Mouse (Mus musculus): ENCODE measurements around the gene Meox1.

- TF ChIP-seq CTCF (IDR thresholded peaks at IDR 0.05; ENCODE audit: low read depth) = no peak
- TF ChIP-seq EP300 (optimal IDR thresholded peaks at IDR 0.05) = no peak
Observed at GRCm38 (mm10) chr11:101839426-101839825, 54.7 kb downstream of the Meox1 start.

All from stomach, postnatal 0 days (tissue).